Mouse (Mus musculus): Measurements from ENCODE around the gene Ctnnd2.

Ctnnd2 gene

GRCm38 (mm10) chr15:31006825-31007157 lies 834.4 kb downstream of the Ctnnd2 start:
- DNase-seq: no peak

- no peak for DNase-seq
Observed at GRCm38 (mm10) chr15:31008594-31008993, 836.2 kb downstream of the Ctnnd2 start.

GRCm38 (mm10) chr15:31020769-31021168 lies 848.4 kb downstream of the Ctnnd2 start:
- no peak for DNase-seq

GRCm38 (mm10) chr15:31022012-31022411 lies 849.6 kb downstream of the Ctnnd2 start:
- no peak for DNase-seq

GRCm38 (mm10) chr15:31022497-31022896 lies 850.1 kb downstream of the Ctnnd2 start:
- DNase-seq: no peak

GRCm38 (mm10) chr15:31023766-31024165 lies 851.4 kb downstream of the Ctnnd2 start:
- DNase-seq: no peak

- DNase-seq: no peak
Observed at GRCm38 (mm10) chr15:31027448-31028230, 855.2 kb downstream of the Ctnnd2 start.

GRCm38 (mm10) chr15:31044983-31045382 lies 872.6 kb downstream of the Ctnnd2 start:
- DNase-seq: no peak

- no peak for DNase-seq
Observed at GRCm38 (mm10) chr15:31051496-31051895, 879.1 kb downstream of the Ctnnd2 start.

- DNase-seq: no peak
Observed at GRCm38 (mm10) chr15:31056145-31056544, 883.8 kb downstream of the Ctnnd2 start.

GRCm38 (mm10) chr15:31058315-31058714 lies 885.9 kb downstream of the Ctnnd2 start:
- no peak for DNase-seq

- no peak for DNase-seq
Observed at GRCm38 (mm10) chr15:31063734-31064133, 891.3 kb downstream of the Ctnnd2 start.

- DNase-seq: no peak
Observed at GRCm38 (mm10) chr15:31068127-31068526, 895.7 kb downstream of the Ctnnd2 start.

GRCm38 (mm10) chr15:31070311-31070710 lies 897.9 kb downstream of the Ctnnd2 start:
- DNase-seq: no peak

Measured in thymus, postnatal 36 days (tissue).